Mouse (Mus musculus): Measurements from ENCODE around the gene Vps37c. TPM values are rescaled to one million over a fixed set of nuclear protein-coding genes. Genes with fewer than 3 reads are reported as not detected.
A peak's percentile ranks its signal among the peaks of the same experiment; 100 is the strongest.

Gene Vps37c
- polyA plus RNA-seq (2012; ENCODE audit: insufficient read depth, insufficient read length, low replicate concordance, missing spikeins), result not detected in 2 replicates

GRCm38 (mm10) chr19:10688537-10689352 lies at the start of gene Vps37c:
Gene Vps37c (plus strand): TSS chr19:10688735.
- peak; percentile 90 for TF ChIP-seq POLR2A (IDR thresholded peaks at IDR 0.05; ENCODE audit: insufficient read depth, low read depth, low read length)
- TF ChIP-seq CTCF (IDR thresholded peaks at IDR 0.05; ENCODE audit: insufficient read depth, low read depth, low read length), result no peak
- Histone ChIP-seq H3K4me1 (ENCODE audit: control insufficient read depth, insufficient read depth, low read length) (peaks cover 5% of the 10 kb centered on the region; the same call in 1 of the 2 replicates), H3K4me3 (ENCODE audit: insufficient read depth, low read depth, low read length) (peak within 1 kb of the TSS; percentile 61), H3K27ac (ENCODE audit: insufficient read depth, low read depth, low read length) (peak within 1 kb of the TSS; percentile 77)
- under 1% methylated on average over 74 of the region's 74 CpGs for WGBS

GRCm38 (mm10) chr19:10640080-10640479 lies 48.5 kb upstream of the Vps37c start:
- Histone ChIP-seq H3K4me1 (ENCODE audit: control insufficient read depth, insufficient read depth, low read length) (peaks cover 5% of the 10 kb centered on the region), H3K4me3 (ENCODE audit: insufficient read depth, low read depth, low read length) (no peak overlapping the region), H3K27ac (ENCODE audit: insufficient read depth, low read depth, low read length) (no peak overlapping the region)
- 2% methylated on average over 5 of the region's 5 CpGs for WGBS
- TF ChIP-seq CTCF (IDR thresholded peaks at IDR 0.05; ENCODE audit: insufficient read depth, low read depth, low read length) (no peak), POLR2A (IDR thresholded peaks at IDR 0.05; ENCODE audit: insufficient read depth, low read depth, low read length) (no peak)

GRCm38 (mm10) chr19:10640589-10641378 lies 47.8 kb upstream of the Vps37c start:
- no peak for TF ChIP-seq CTCF (IDR thresholded peaks at IDR 0.05; ENCODE audit: insufficient read depth, low read depth, low read length)
- Histone ChIP-seq H3K4me3 (ENCODE audit: insufficient read depth, low read depth, low read length) (no peak overlapping the region), H3K27ac (ENCODE audit: insufficient read depth, low read depth, low read length) (no peak overlapping the region), H3K4me1 (ENCODE audit: control insufficient read depth, insufficient read depth, low read length) (peaks cover 2% of the 10 kb centered on the region; the same call in 1 of the 2 replicates)
- 39% methylated on average over 13 of the region's 13 CpGs for WGBS

GRCm38 (mm10) chr19:10645616-10646015 lies 42.9 kb upstream of the Vps37c start:
- 91% methylated on average over 2 of the region's 2 CpGs for WGBS
- Histone ChIP-seq H3K4me3 (ENCODE audit: insufficient read depth, low read depth, low read length) (no peak overlapping the region), H3K4me1 (ENCODE audit: control insufficient read depth, insufficient read depth, low read length) (no peaks in the 10 kb centered on the region), H3K27ac (ENCODE audit: insufficient read depth, low read depth, low read length) (no peak overlapping the region)
- TF ChIP-seq CTCF (IDR thresholded peaks at IDR 0.05; ENCODE audit: insufficient read depth, low read depth, low read length) (no peak), POLR2A (IDR thresholded peaks at IDR 0.05; ENCODE audit: insufficient read depth, low read depth, low read length) (no peak)

- Histone ChIP-seq H3K27ac (ENCODE audit: insufficient read depth, low read depth, low read length) (no peak overlapping the region), H3K4me1 (ENCODE audit: control insufficient read depth, insufficient read depth, low read length) (no peaks in the 10 kb centered on the region), H3K4me3 (ENCODE audit: insufficient read depth, low read depth, low read length) (no peak overlapping the region)
- 73% methylated on average over 8 of the region's 8 CpGs for WGBS
- TF ChIP-seq POLR2A (IDR thresholded peaks at IDR 0.05; ENCODE audit: insufficient read depth, low read depth, low read length) (no peak), CTCF (IDR thresholded peaks at IDR 0.05; ENCODE audit: insufficient read depth, low read depth, low read length) (no peak)
Observed at GRCm38 (mm10) chr19:10648156-10648555, 40.4 kb upstream of the Vps37c start.

GRCm38 (mm10) chr19:10656058-10656457 lies 32.5 kb upstream of the Vps37c start:
- TF ChIP-seq POLR2A (IDR thresholded peaks at IDR 0.05; ENCODE audit: insufficient read depth, low read depth, low read length) (no peak), CTCF (IDR thresholded peaks at IDR 0.05; ENCODE audit: insufficient read depth, low read depth, low read length) (no peak)
- Histone ChIP-seq H3K4me3 (ENCODE audit: insufficient read depth, low read depth, low read length) (no peak overlapping the region), H3K4me1 (ENCODE audit: control insufficient read depth, insufficient read depth, low read length) (no peaks in the 10 kb centered on the region), H3K27ac (ENCODE audit: insufficient read depth, low read depth, low read length) (no peak overlapping the region)
- WGBS, result 66% methylated on average over 3 of the region's 3 CpGs

- Histone ChIP-seq H3K27ac (ENCODE audit: insufficient read depth, low read depth, low read length) (no peak overlapping the region), H3K4me3 (ENCODE audit: insufficient read depth, low read depth, low read length) (no peak overlapping the region), H3K4me1 (ENCODE audit: control insufficient read depth, insufficient read depth, low read length) (no peaks in the 10 kb centered on the region)
- 93% methylated on average over 5 of the region's 5 CpGs for WGBS
- no peak for TF ChIP-seq CTCF (IDR thresholded peaks at IDR 0.05; ENCODE audit: insufficient read depth, low read depth, low read length)
- TF ChIP-seq POLR2A (IDR thresholded peaks at IDR 0.05; ENCODE audit: insufficient read depth, low read depth, low read length), result no peak
Observed at GRCm38 (mm10) chr19:10657742-10658141, 30.8 kb upstream of the Vps37c start.

- Histone ChIP-seq H3K4me3 (ENCODE audit: insufficient read depth, low read depth, low read length) (no peak overlapping the region), H3K4me1 (ENCODE audit: control insufficient read depth, insufficient read depth, low read length) (no peaks in the 10 kb centered on the region), H3K27ac (ENCODE audit: insufficient read depth, low read depth, low read length) (no peak overlapping the region)
- TF ChIP-seq POLR2A (IDR thresholded peaks at IDR 0.05; ENCODE audit: insufficient read depth, low read depth, low read length) (no peak), CTCF (IDR thresholded peaks at IDR 0.05; ENCODE audit: insufficient read depth, low read depth, low read length) (no peak)
- 73% methylated on average over 2 of the region's 2 CpGs for WGBS
Observed at GRCm38 (mm10) chr19:10658406-10658805, 30.1 kb upstream of the Vps37c start.

- no peak overlapping the region for H3K4me3 ChIP-seq (ENCODE audit: insufficient read depth, low read depth, low read length)
- no peak for TF ChIP-seq CTCF (IDR thresholded peaks at IDR 0.05; ENCODE audit: insufficient read depth, low read depth, low read length)
- no peak for TF ChIP-seq POLR2A (IDR thresholded peaks at IDR 0.05; ENCODE audit: insufficient read depth, low read depth, low read length)
- 81% methylated on average over 5 of the region's 5 CpGs for WGBS
- H3K27ac ChIP-seq (ENCODE audit: insufficient read depth, low read depth, low read length), result no peak overlapping the region
- no peaks in the 10 kb centered on the region for H3K4me1 ChIP-seq (ENCODE audit: control insufficient read depth, insufficient read depth, low read length)
Observed at GRCm38 (mm10) chr19:10661373-10661772, 27.2 kb upstream of the Vps37c start.

Measured in olfactory bulb, adult 2 months (tissue).